Mouse (Mus musculus) c-Kit-positive CD71-positive TER-119-negative erythroid progenitor cells, embryonic 14.5 days (primary cell): Measurements from ENCODE around the gene Trim10.

ENCODE experiments used
- DNase-seq: peaks from one replicate; pipeline ENCODE4 v3.0.0-alpha.2; 2013; ENCODE audit warnings: low read depth

Gene Trim10

DNA sequence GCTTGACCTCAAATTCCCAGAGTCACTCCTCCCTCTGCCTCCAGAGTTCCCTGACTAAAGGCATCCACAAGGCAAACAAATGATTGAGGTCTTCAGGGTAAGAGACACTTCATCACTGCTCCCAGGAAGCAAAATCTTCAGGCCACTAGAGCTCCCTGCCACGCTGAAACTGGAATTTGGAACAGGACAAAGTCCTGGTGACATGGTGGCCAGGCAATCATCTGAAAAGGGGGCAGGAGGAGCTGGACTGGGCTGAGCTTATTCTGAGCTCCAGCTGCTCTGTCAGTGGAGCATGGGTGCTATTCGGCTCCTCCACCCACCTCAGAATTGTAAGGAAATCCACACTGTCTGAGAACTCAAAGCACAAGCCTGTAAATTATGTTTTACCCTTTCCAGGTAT, 42.7 kb downstream of the Trim10 start:
- no peak for DNase-seq

DNA sequence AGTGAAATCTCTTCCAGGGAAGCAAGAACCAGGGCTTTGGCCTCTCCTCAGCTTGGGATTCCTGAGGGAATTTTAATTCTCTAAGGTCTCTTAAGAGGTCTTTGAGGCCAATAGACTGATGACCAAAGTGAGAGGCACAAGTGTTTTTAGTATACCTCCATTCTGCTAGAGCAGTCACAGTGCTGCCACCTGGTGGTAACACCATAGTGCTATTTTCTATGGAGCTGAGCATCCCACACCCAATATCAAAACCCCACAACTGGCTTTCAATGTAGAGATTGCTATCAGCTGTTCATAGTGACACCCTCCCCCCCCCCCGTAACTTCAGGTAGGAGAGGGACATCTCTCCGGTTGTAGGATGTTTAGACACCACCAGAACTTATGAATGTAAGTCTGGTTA, 44.7 kb downstream of the Trim10 start:
- DNase-seq: peak; percentile 61

DNA sequence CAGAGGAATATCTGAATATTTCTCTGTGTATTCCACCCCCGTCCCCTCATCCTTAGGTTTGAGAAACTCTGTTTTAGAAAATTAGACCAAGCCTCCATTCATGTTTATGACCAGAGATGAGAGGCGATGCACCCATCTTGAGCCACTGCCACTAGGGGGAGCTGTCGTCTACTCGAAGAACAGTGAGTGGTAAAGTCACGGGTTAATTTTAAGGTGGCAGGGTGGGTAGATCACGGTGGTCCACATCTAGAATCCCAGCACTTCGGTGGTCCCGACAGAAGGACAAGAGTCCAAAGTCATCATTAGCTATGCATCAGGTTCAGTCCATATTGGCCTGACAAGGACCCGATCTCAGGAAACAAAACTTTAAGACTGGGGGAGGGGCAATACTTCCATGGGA, 45.7 kb downstream of the Trim10 start:
- peak; percentile 37 for DNase-seq

DNA sequence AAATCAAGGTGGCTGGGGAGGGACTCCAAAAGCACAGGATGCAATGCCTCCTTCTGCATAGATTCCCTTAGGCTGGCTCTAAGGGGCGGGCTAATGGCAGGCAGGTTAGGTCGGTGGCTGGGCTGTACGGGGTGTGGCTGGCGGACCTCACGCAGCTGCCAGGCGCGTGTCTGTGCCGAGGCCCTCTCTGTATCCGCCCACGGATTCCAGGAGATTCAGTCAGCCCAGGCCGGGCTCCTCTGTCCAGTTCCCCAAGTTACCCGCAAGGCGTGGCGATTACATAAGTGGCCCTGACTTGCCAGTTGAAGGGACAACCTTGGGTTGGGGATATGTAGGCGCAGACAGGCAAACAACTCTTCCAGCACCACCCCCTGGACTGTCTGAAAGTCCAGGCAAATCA, 50.9 kb downstream of the Trim10 start:
- DNase-seq: no peak

DNA sequence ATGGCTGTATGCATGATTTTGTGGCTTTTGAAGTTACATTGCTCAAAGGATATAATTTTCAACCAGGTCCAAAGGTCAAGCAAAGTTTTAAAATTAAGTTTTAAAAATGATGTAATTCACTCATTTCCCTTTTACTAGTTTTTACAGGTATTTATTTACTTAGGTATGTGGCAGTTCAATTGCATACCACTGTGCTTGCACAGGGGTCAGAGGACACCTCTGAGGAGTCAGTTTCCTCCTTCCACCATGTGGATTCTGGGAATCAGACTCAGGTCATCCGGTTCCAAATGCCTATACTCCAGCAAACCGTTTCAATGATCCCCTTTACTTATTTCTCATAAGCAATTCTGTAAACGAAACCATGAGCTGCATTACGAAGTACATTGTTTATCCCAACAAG, 53.3 kb downstream of the Trim10 start:
- DNase-seq: no peak

DNA sequence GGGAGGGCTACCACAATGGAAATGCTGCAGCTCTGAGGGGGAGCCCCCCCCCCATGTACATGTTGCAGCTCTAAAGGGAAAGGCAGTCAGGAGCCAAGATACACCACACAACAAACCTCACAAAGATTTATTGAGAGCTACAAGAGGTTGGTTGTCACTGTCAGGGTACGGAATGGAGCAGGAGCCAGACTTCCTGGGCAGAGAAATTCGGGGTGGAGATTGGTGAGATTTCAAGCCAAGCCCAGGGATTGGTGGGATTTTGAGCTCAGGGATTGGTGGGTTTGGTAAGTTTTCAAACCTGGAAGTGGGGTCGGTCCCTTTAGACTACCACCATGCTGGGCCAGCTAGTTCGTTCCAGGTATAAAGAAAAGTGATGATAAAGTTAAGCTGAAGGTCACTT, 54.1 kb downstream of the Trim10 start:
- DNase-seq: no peak
